Mouse (Mus musculus) testis, adult 2 months (tissue): ENCODE measurements around the gene Fkrp. TPM values are rescaled to one million over a fixed set of nuclear protein-coding genes. Genes with fewer than 3 reads are reported as not detected.
A peak's percentile ranks its signal among the peaks of the same experiment; 100 is the strongest.

Source experiments
- H3K27ac ChIP-seq: fragments of 200-500 bp; 2 replicates; pipeline ENCODE4 v1.5.1; 2012; ENCODE audit warnings: low read depth, low read length; ENCODE audit not compliant: control insufficient read depth, insufficient read depth
- H3K27me3 ChIP-seq: fragments of 200-500 bp; 2 replicates; pipeline ENCODE4 v1.6.1; 2012; ENCODE audit warnings: mild to moderate bottlenecking, low read length, moderate library complexity; ENCODE audit not compliant: control insufficient read depth, insufficient read depth
- H3K36me3 ChIP-seq: fragments of 200-500 bp; 2 replicates; pipeline ENCODE4 v1.6.1; 2012; ENCODE audit warnings: mild to moderate bottlenecking, low read length; ENCODE audit not compliant: control insufficient read depth, insufficient read depth
- H3K4me1 ChIP-seq: fragments of 200-500 bp; 2 replicates; pipeline ENCODE4 v1.6.1; 2012; ENCODE audit warnings: low read length; ENCODE audit not compliant: control insufficient read depth, insufficient read depth
- H3K4me3 ChIP-seq: fragments of 200-500 bp; 2 replicates; pipeline ENCODE4 v1.5.1; 2012; ENCODE audit warnings: low read depth, mild to moderate bottlenecking, low read length, moderate library complexity, mixed read lengths; ENCODE audit not compliant: control insufficient read depth
- CTCF ChIP-seq: fragments of 200-500 bp; IDR thresholded peaks from 2 replicates; pipeline ENCODE4 v1.5.1; 2012; ENCODE audit warnings: low read depth, mild to moderate bottlenecking, inconsistent platforms, low read length, moderate library complexity; ENCODE audit not compliant: control insufficient read depth, insufficient read depth, insufficient replicate concordance
- POLR2A ChIP-seq: fragments of 200-500 bp; IDR thresholded peaks from 2 replicates; pipeline ENCODE4 v1.6.1; 2012; ENCODE audit warnings: low read depth, mild to moderate bottlenecking, inconsistent platforms, low read length, moderate library complexity; ENCODE audit not compliant: control insufficient read depth
- polyA plus RNA-seq: library from polyadenylated mRNA; depleted of rRNA; stranded (reverse); fragments of >200 nt; gene quantifications from 2 replicates; pipeline ENCODE4 v1.2.3, GENCODE M21; 2012

The Fkrp gene
- polyA plus RNA-seq, 1 experiment = 3.6 TPM

- Histone ChIP-seq H3K36me3 (no peaks in the 10 kb centered on the region), H3K4me3 (no peak overlapping the region)
Observed at GRCm38 (mm10) chr7:16846775-16847174, 30.2 kb upstream of the Fkrp start.

GRCm38 (mm10) chr7:16845820-16846167 is 29.3 kb upstream of the Fkrp start:
- H3K27ac ChIP-seq = no peak overlapping the region
- TF ChIP-seq POLR2A = no peak
- TF ChIP-seq CTCF = no peak
- H3K27me3 ChIP-seq = no peaks in the 10 kb centered on the region
- peaks cover 51% of the 10 kb centered on the region for H3K4me1 ChIP-seq
- H3K36me3 ChIP-seq = no peaks in the 10 kb centered on the region
- peak overlapping the region; percentile 38 for H3K4me3 ChIP-seq

More at GRCm38 (mm10) chr7:16846775-16847174, 30.2 kb upstream of the Fkrp start:
- H3K4me1 ChIP-seq = peaks cover 44% of the 10 kb centered on the region
- TF ChIP-seq CTCF = no peak
- TF ChIP-seq POLR2A = no peak
- H3K27me3 ChIP-seq = no peaks in the 10 kb centered on the region
- H3K27ac ChIP-seq = no peak overlapping the region

GRCm38 (mm10) chr7:16845072-16845819 is 28.7 kb upstream of the Fkrp start:
- Histone ChIP-seq H3K27me3 (no peaks in the 10 kb centered on the region), H3K4me3 (peak overlapping the region; percentile 38), H3K36me3 (no peaks in the 10 kb centered on the region), H3K27ac (no peak overlapping the region), H3K4me1 (peaks cover 51% of the 10 kb centered on the region)
- no peak for TF ChIP-seq CTCF
- no peak for TF ChIP-seq POLR2A

GRCm38 (mm10) chr7:16844696-16845071 is 28.2 kb upstream of the Fkrp start:
- Histone ChIP-seq H3K4me1 (peaks cover 51% of the 10 kb centered on the region), H3K27ac (no peak overlapping the region), H3K4me3 (no peak overlapping the region), H3K36me3 (peaks cover under 1% of the 10 kb centered on the region; the same call in 1 of the 2 replicates), H3K27me3 (no peaks in the 10 kb centered on the region)
- TF ChIP-seq CTCF (no peak), POLR2A (no peak)

GRCm38 (mm10) chr7:16843441-16844171 is 27.1 kb upstream of the Fkrp start:
- Histone ChIP-seq H3K36me3 (peaks cover 2% of the 10 kb centered on the region; the same call in 1 of the 2 replicates), H3K27ac (no peak overlapping the region), H3K27me3 (no peaks in the 10 kb centered on the region), H3K4me3 (peak overlapping the region; percentile 84), H3K4me1 (peaks cover 47% of the 10 kb centered on the region)
- no peak for TF ChIP-seq CTCF
- TF ChIP-seq POLR2A = no peak

- no peak for TF ChIP-seq CTCF
- TF ChIP-seq POLR2A = peak; percentile 38
- Histone ChIP-seq H3K27me3 (no peaks in the 10 kb centered on the region), H3K27ac (no peak within 1 kb of the TSS)
Observed at GRCm38 (mm10) chr7:16842645-16843063, 26.1 kb upstream of the Fkrp start, which contains the start of gene Prkd2. Gene Prkd2, plus strand, starts transcription at chr7:16842902.

GRCm38 (mm10) chr7:16841561-16842560 is 25.3 kb upstream of the Fkrp start:
- H3K4me1 ChIP-seq = peaks cover 40% of the 10 kb centered on the region
- peaks cover 3% of the 10 kb centered on the region for H3K36me3 ChIP-seq
- TF ChIP-seq CTCF (no peak), POLR2A (no peak)
- peak overlapping the region; percentile 84 for H3K4me3 ChIP-seq
- H3K27me3 ChIP-seq = no peaks in the 10 kb centered on the region
- H3K27ac ChIP-seq = no peak overlapping the region

More at GRCm38 (mm10) chr7:16842645-16843063, 26.1 kb upstream of the Fkrp start, which contains the start of gene Prkd2:
- H3K36me3 ChIP-seq = peaks cover 3% of the 10 kb centered on the region
- H3K4me3 ChIP-seq = peak within 1 kb of the TSS; percentile 84
- peaks cover 43% of the 10 kb centered on the region for H3K4me1 ChIP-seq
